Mouse (Mus musculus): Measurements from ENCODE around the gene Insr. TPM values are rescaled to one million over a fixed set of nuclear protein-coding genes. Genes with fewer than 3 reads are reported as not detected.
"Not testable (repeated sequence)": the region's sequence is repeated elsewhere in the genome, so short reads cannot be mapped to it uniquely, and the experiment has no call there.

Insr gene
- polyA plus RNA-seq, 2 experiments: 12.2 to 32.7 TPM

DNA sequence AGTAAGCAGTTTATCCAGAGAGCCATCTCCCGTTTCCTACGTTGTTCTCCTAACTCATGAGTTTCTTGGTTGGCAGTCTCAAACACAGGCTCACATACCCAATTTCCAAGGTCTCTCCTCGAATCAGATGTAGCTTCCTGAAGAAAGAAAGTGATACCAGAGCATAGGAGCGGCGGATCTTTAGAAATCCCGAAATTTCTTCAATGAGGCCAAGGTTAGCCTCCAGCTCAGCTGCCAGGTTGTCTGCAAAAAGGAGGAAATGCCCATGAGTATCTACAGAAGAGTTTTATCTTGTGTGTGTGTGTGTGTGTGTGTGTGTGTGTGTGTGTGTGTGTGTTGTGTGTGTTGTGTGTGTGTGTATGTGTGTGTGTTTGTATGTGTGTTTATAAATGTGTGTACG is 76.6 kb downstream of the Insr start:
- no peak overlapping the region for H3K27ac ChIP-seq (replicated peaks; ENCODE audit: low read depth, low read length)
- WGBS: 92% methylated on average over 7 of the region's 7 CpGs

DNA sequence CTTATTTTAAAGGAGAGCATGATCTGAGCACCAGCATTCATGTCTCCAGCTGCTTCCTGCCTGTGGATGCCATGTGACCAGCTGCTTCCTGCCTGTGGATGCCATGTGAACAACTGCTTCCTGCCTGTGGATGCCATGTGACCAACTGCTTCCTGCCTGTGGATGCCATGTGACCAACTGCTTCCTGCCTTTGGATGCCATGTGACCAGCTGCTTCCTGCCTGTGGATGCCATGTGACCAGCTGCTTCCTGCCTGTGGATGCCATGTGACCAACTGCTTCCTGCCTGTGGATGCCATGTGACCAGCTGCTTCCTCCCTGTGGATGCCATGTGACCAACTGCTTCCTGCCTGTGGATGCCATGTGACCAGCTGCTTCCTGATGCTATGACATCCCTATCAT is 85.1 kb downstream of the Insr start:
- H3K36me3 ChIP-seq (ENCODE audit: control insufficient read depth, insufficient read depth, low read length): peaks cover 70% of the 10 kb centered on the region

More for the DNA sequence above, 76.6 kb downstream of the Insr start:
- Histone ChIP-seq H3K36me3 (ENCODE audit: control insufficient read depth, insufficient read depth, low read length) (peaks cover 40% of the 10 kb centered on the region), H3K4me1 (ENCODE audit: control insufficient read depth, insufficient read depth, low read length) (no peaks in the 10 kb centered on the region), H3K9me3 (ENCODE audit: control insufficient read depth, low read length) (no peaks in the 10 kb centered on the region), H3K27me3 (ENCODE audit: control insufficient read depth, insufficient read depth, low read length) (no peaks in the 10 kb centered on the region), H3K4me3 (replicated peaks; ENCODE audit: low read length) (no peak overlapping the region), H3K9ac (ENCODE audit: low read depth, low read length, severe bottlenecking) (no peak overlapping the region), H3K4me2 (replicated peaks; ENCODE audit: low read depth, low read length, severe bottlenecking) (no peak overlapping the region)
- DNase-seq (ENCODE audit: low spot score): no peak
- no peak for ATAC-seq (ENCODE audit: low FRiP score, low read depth)
- no peak for TF ChIP-seq POLR2A (IDR thresholded peaks at IDR 0.05; ENCODE audit: borderline replicate concordance, extremely low read depth, insufficient read depth, insufficient read length)

DNA sequence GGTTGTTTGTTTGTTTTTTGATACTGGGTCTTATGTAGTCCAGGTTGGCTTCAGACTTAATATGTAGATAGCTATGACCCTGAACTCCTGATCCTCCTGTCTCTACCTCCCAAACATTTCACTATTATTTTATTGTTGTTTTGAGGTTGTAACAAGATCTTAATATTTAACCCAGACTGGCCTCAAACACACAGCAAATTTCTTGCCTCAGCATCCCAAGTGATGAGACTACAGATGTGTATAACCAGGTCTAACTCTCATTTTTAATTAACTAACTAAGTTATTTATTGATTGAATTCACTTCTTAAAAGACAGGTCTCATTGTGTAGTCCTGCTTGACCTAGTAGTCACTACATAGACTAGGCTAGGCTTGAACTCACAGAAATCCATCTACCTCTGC is 88.4 kb downstream of the Insr start:
- Histone ChIP-seq H3K27ac (replicated peaks; ENCODE audit: low read depth, low read length) (no peak overlapping the region), H3K4me1 (ENCODE audit: control insufficient read depth, insufficient read depth, low read length) (no peaks in the 10 kb centered on the region), H3K9ac (ENCODE audit: low read depth, low read length, severe bottlenecking) (no peak overlapping the region), H3K27me3 (ENCODE audit: control insufficient read depth, insufficient read depth, low read length) (no peaks in the 10 kb centered on the region), H3K4me3 (replicated peaks; ENCODE audit: low read length) (no peak overlapping the region), H3K36me3 (ENCODE audit: control insufficient read depth, insufficient read depth, low read length) (peaks cover 80% of the 10 kb centered on the region), H3K9me3 (ENCODE audit: control insufficient read depth, low read length) (no peaks in the 10 kb centered on the region), H3K4me2 (replicated peaks; ENCODE audit: low read depth, low read length, severe bottlenecking) (no peak overlapping the region)
- ATAC-seq (ENCODE audit: low FRiP score, low read depth): no peak
- TF ChIP-seq POLR2A (IDR thresholded peaks at IDR 0.05; ENCODE audit: borderline replicate concordance, extremely low read depth, insufficient read depth, insufficient read length): no peak
- no peak for DNase-seq (ENCODE audit: low spot score)

More for the DNA sequence above, 85.1 kb downstream of the Insr start:
- H3K9ac ChIP-seq (ENCODE audit: low read depth, low read length, severe bottlenecking); DNase-seq (ENCODE audit: low spot score); ATAC-seq (ENCODE audit: low FRiP score, low read depth); H3K27me3 ChIP-seq (ENCODE audit: control insufficient read depth, insufficient read depth, low read length); H3K4me1 ChIP-seq (ENCODE audit: control insufficient read depth, insufficient read depth, low read length); H3K27ac ChIP-seq (replicated peaks; ENCODE audit: low read depth, low read length); H3K4me3 ChIP-seq (replicated peaks; ENCODE audit: low read length); H3K4me2 ChIP-seq (replicated peaks; ENCODE audit: low read depth, low read length, severe bottlenecking); H3K9me3 ChIP-seq (ENCODE audit: control insufficient read depth, low read length): not testable (repeated sequence)

DNA sequence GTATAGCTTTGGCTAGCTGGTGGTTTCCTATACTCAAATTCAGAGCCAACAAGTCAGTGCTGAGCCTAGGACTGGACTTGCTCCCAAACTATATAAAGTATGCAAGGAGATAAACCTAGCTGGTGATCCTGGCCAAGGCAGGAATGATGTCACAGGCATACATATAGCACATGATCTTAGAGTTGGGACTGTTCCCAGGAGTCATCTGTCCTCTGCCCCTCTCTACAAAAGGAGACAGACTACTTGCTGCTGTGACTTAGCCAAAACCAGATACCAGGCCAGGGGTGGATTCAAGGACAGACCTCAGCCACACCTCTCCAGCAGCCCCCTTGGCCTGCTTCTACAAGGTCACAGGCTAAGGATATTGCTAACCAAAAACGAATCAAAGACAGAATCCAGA is 92.0 kb downstream of the Insr start:
- Histone ChIP-seq H3K27me3 (ENCODE audit: control insufficient read depth, insufficient read depth, low read length) (no peaks in the 10 kb centered on the region), H3K27ac (replicated peaks; ENCODE audit: low read depth, low read length) (no peak overlapping the region), H3K36me3 (ENCODE audit: control insufficient read depth, insufficient read depth, low read length) (peaks cover 78% of the 10 kb centered on the region), H3K9me3 (ENCODE audit: control insufficient read depth, low read length) (no peaks in the 10 kb centered on the region), H3K4me3 (replicated peaks; ENCODE audit: low read length) (no peak overlapping the region), H3K4me2 (replicated peaks; ENCODE audit: low read depth, low read length, severe bottlenecking) (no peak overlapping the region), H3K9ac (ENCODE audit: low read depth, low read length, severe bottlenecking) (no peak overlapping the region), H3K4me1 (ENCODE audit: control insufficient read depth, insufficient read depth, low read length) (no peaks in the 10 kb centered on the region)
- 83% methylated on average over 1 of the region's 1 CpGs for WGBS
- no peak for ATAC-seq (ENCODE audit: low FRiP score, low read depth)
- TF ChIP-seq POLR2A (IDR thresholded peaks at IDR 0.05; ENCODE audit: borderline replicate concordance, extremely low read depth, insufficient read depth, insufficient read length): no peak
- DNase-seq (ENCODE audit: low spot score): no peak

DNA sequence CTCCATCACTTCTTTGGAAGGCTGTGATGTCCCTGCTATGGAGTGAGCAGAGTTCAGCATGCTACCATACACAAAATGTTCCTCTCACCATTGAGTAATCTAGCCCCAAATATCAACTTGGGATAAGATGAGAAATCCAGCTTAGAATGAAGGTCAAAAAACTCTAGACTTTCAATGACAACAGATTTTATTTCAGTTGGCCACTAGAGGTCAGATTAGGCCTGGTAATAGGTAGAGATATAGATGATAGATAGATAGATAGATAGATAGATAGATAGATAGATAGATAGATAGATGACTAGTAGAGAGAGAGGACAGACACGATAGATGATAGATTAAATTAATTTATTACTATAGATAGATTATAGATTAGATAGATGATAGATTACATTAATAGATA is 99.5 kb downstream of the Insr start:
- Histone ChIP-seq H3K36me3 (ENCODE audit: control insufficient read depth, insufficient read depth, low read length) (peaks cover 37% of the 10 kb centered on the region), H3K27ac (replicated peaks; ENCODE audit: low read depth, low read length) (no peak overlapping the region), H3K4me3 (replicated peaks; ENCODE audit: low read length) (no peak overlapping the region), H3K9me3 (ENCODE audit: control insufficient read depth, low read length) (0 out of 2 replicates have a peak, but pooled peaks cover 6% of the 10 kb centered on the region), H3K4me2 (replicated peaks; ENCODE audit: low read depth, low read length, severe bottlenecking) (no peak overlapping the region), H3K27me3 (ENCODE audit: control insufficient read depth, insufficient read depth, low read length) (no peaks in the 10 kb centered on the region), H3K9ac (ENCODE audit: low read depth, low read length, severe bottlenecking) (no peak overlapping the region), H3K4me1 (ENCODE audit: control insufficient read depth, insufficient read depth, low read length) (no peaks in the 10 kb centered on the region)
- no peak for TF ChIP-seq POLR2A (IDR thresholded peaks at IDR 0.05; ENCODE audit: borderline replicate concordance, extremely low read depth, insufficient read depth, insufficient read length)
- peak; percentile 66 for DNase-seq (ENCODE audit: low spot score)
- 77% methylated on average over 1 of the region's 1 CpGs for WGBS
- no peak for ATAC-seq (ENCODE audit: low FRiP score, low read depth)

DNA sequence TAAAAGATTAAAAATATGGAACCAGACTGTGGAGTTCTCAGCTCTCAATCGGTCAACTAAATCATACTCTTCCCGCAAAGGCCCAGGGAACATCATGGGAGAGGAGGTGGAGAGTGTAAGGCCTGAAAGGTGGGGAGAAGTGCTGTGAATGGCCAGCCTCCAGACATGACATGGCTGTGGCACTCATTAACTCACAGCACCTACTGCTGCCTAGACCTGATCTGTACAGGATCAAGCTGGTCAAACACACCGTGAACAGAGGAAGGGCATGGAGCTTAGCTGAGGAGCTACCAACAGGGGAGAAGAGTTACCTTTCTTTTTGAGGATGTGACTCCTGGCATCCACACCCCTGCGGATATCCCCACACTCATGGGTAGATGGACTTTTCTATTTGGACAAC is 102.0 kb downstream of the Insr start:
- Histone ChIP-seq H3K36me3 (ENCODE audit: control insufficient read depth, insufficient read depth, low read length) (peaks cover 37% of the 10 kb centered on the region), H3K9me3 (ENCODE audit: control insufficient read depth, low read length) (peaks cover 6% of the 10 kb centered on the region; the same call in 1 of the 2 replicates), H3K27ac (replicated peaks; ENCODE audit: low read depth, low read length) (no peak overlapping the region), H3K4me3 (replicated peaks; ENCODE audit: low read length) (no peak overlapping the region), H3K4me1 (ENCODE audit: control insufficient read depth, insufficient read depth, low read length) (no peaks in the 10 kb centered on the region), H3K9ac (ENCODE audit: low read depth, low read length, severe bottlenecking) (no peak overlapping the region), H3K27me3 (ENCODE audit: control insufficient read depth, insufficient read depth, low read length) (no peaks in the 10 kb centered on the region), H3K4me2 (replicated peaks; ENCODE audit: low read depth, low read length, severe bottlenecking) (no peak overlapping the region)
- DNase-seq (ENCODE audit: low spot score) (no peak), ATAC-seq (ENCODE audit: low FRiP score, low read depth) (no peak)
- WGBS: 95% methylated on average over 4 of the region's 4 CpGs
- TF ChIP-seq POLR2A (IDR thresholded peaks at IDR 0.05; ENCODE audit: borderline replicate concordance, extremely low read depth, insufficient read depth, insufficient read length): no peak
